Mouse (Mus musculus) lung, adult 2 months (tissue): ENCODE measurements around the gene Cort. TPM values are rescaled to one million over a fixed set of nuclear protein-coding genes. Genes with fewer than 3 reads are reported as not detected.

Source experiments
- DNase-seq: peaks from one replicate; pipeline ENCODE4 v3.0.0; 2022
- H3K4me1 ChIP-seq: fragments of 200-500 bp; 2 replicates; pipeline ENCODE4 v1.6.1; 2011; ENCODE audit warnings: low read length; ENCODE audit not compliant: control insufficient read depth, insufficient read depth
- H3K4me3 ChIP-seq: fragments of 200-500 bp; replicated peaks from 2 replicates; pipeline ENCODE3; 2011; ENCODE audit warnings: low read depth, mild to moderate bottlenecking, control low read depth, low read length; ENCODE audit errors: extremely low read depth
- CTCF ChIP-seq: fragments of 200-500 bp; IDR thresholded peaks from 2 replicates; pipeline ENCODE4 v1.5.1; 2011; ENCODE audit warnings: mild to moderate bottlenecking, low read length, control low read depth; ENCODE audit not compliant: insufficient read depth
- POLR2A ChIP-seq: fragments of 200-500 bp; IDR thresholded peaks from 2 replicates; pipeline ENCODE4 v1.6.1; 2011; ENCODE audit warnings: low read depth, mild to moderate bottlenecking, control low read depth, low read length, borderline replicate concordance; ENCODE audit errors: extremely low read depth
- WGBS: fragments of 180-500 bp; shearing (Covaris S2); methylation state at CpG from one replicate; pipeline ENCODE4 v1.1.7; 2018; 5-methylcytosine and 5-hydroxymethylcytosine counted together
- polyA plus RNA-seq: library from polyadenylated mRNA; depleted of rRNA; stranded (reverse); fragments of >200 nt; gene quantifications from 2 replicates; pipeline ENCODE4 v1.2.3, GENCODE M21; 2012; rRNA removed

Gene Cort
- polyA plus RNA-seq, 1 experiment, result not detected

- WGBS, result 70% methylated on average over 4 of the region's 4 CpGs
- no peak for TF ChIP-seq POLR2A
- H3K4me1 ChIP-seq, result peaks cover 14% of the 10 kb centered on the region
- no peak overlapping the region for H3K4me3 ChIP-seq
- DNase-seq, result no peak
These were observed 48.3 kb downstream of the Cort start for GRCm38 (mm10) chr4:149078261-149078660.

- peak; percentile 72 for DNase-seq
- WGBS, result 13% methylated on average over 10 of the region's 10 CpGs
- H3K4me3 ChIP-seq, result no peak overlapping the region
- TF ChIP-seq CTCF (peak; percentile 68), POLR2A (no peak)
- peaks cover 5% of the 10 kb centered on the region; the same call in 1 of the 2 replicates for H3K4me1 ChIP-seq
These were observed 50.5 kb downstream of the Cort start for GRCm38 (mm10) chr4:149075871-149076575.

GRCm38 (mm10) chr4:149075073-149075472 is 51.5 kb downstream of the Cort start:
- 78% methylated on average over 13 of the region's 13 CpGs for WGBS
- TF ChIP-seq POLR2A (no peak), CTCF (no peak)

More at GRCm38 (mm10) chr4:149075073-149075472, 51.5 kb downstream of the Cort start:
- peaks cover 8% of the 10 kb centered on the region for H3K4me1 ChIP-seq
- DNase-seq, result no peak
- H3K4me3 ChIP-seq, result no peak overlapping the region

Other genes starting within 250 kb of the Cort start
- gene Pex14, start 26.9 kb downstream of the Cort start, polyA plus RNA-seq, result 36.3 and 39.2 TPM in 2 replicates
- gene Dffa, start 22.6 kb downstream of the Cort start, polyA plus RNA-seq, result 15.2 and 19.4 TPM in 2 replicates
- gene Cenps, start 10.9 kb upstream of the Cort start, polyA plus RNA-seq, result 0.37 and 1.4 TPM in 2 replicates
- gene Pgd, start 40.0 kb upstream of the Cort start, polyA plus RNA-seq, result 118 and 184 TPM in 2 replicates
- 32.0 and 43.8 TPM in 2 replicates for gene Kif1b, start 180.9 kb upstream of the Cort start, polyA plus RNA-seq